Mouse (Mus musculus) left cerebral cortex, adult 8-10 months (tissue): ENCODE measurements at regions not wholly inside any gene's neighbourhood (a gene's known extent, or its start where the extent isn't known, plus 50 kb on each side); places are given as distances from the start of the nearest gene placed in this dataset.
A peak's percentile ranks its signal among the peaks of the same experiment; 100 is the strongest.

ENCODE experiments used
- DNase-seq, 2 experiments: peaks; one replicate each; pipeline ENCODE4 v3.0.0; 2022; ENCODE audit warnings: low spot score in 2 of 2

GRCm38 (mm10) chrX:39433918-39434317, 87.9 kb downstream of the Cypt15 start:
- peak; percentile 1 to 71 for DNase-seq
